In genomic region chr9:120708507-120708906, GRCm38 (mm10) we compare ENCODE assay signal across 9 mouse cellular contexts.
DNase-seq lines count a peak whose midpoint lies in the region; ATAC-seq lines count a peak whose summit lies in the region.
"Had no signal": no experiment of that assay in that cellular context is flagged by ENCODE, and none has a peak within 500 bp of the region (broad histone marks: within the 10 kb centered on the region; RNA-seq: fewer than 3 reads in every experiment).

No protein-coding gene starts in this region.

- H3K9me3 ChIP-seq in kidney, embryonic 14.5 days (ENCODE audit: control insufficient read depth, low read length), result peaks cover 5% of the 10 kb centered on the region
- peaks cover 9% of the 10 kb centered on the region; the same call in 1 of the 2 replicates for H3K9me3 ChIP-seq in embryonic facial prominence, embryonic 10.5 days
- H3K9me3 ChIP-seq in hindbrain, embryonic 11.5 days (ENCODE audit: control insufficient read depth, low read length), result no peaks in the 10 kb centered on the region
- no peaks in the 10 kb centered on the region for H3K9me3 ChIP-seq in midbrain, embryonic 14.5 days (ENCODE audit: control insufficient read depth, low read length)

- H3K36me3 ChIP-seq in kidney, embryonic 14.5 days (ENCODE audit: control insufficient read depth, insufficient read depth, low read length), result no peaks in the 10 kb centered on the region
- H3K36me3 ChIP-seq in embryonic facial prominence, embryonic 10.5 days (replicated peaks), result no peaks in the 10 kb centered on the region
- no peaks in the 10 kb centered on the region for H3K36me3 ChIP-seq in hindbrain, embryonic 11.5 days (ENCODE audit: control insufficient read depth, insufficient read depth, low read length)
- no peaks in the 10 kb centered on the region for H3K36me3 ChIP-seq in midbrain, embryonic 14.5 days (ENCODE audit: control insufficient read depth, insufficient read depth, low read length)

- no peak overlapping the region; the same call in 1 of the 2 replicates for H3K4me2 ChIP-seq in kidney, embryonic 14.5 days (replicated peaks; ENCODE audit: low read depth, low read length)
- H3K4me2 ChIP-seq in hindbrain, embryonic 11.5 days (replicated peaks; ENCODE audit: low read depth, low read length), result no peak overlapping the region
- peak overlapping the region; percentile 44 for H3K4me2 ChIP-seq in midbrain, embryonic 14.5 days (ENCODE audit: low read length)

- ATAC-seq in kidney, embryonic 14.5 days (ENCODE audit: low FRiP score, low TSS enrichment), result peak; percentile 49; the same call in 1 of the 2 replicates
- no peak for ATAC-seq in hindbrain, embryonic 11.5 days (ENCODE audit: low FRiP score)
- ATAC-seq in midbrain, embryonic 14.5 days (ENCODE audit: low FRiP score, low TSS enrichment), result no peak

- no peak overlapping the region; the same call in 1 of the 2 replicates for H3K27ac ChIP-seq in kidney, embryonic 14.5 days (ENCODE audit: low read depth, low read length)
- H3K27ac ChIP-seq in embryonic facial prominence, embryonic 10.5 days (replicated peaks), result peak overlapping the region; percentile 82
- H3K27ac ChIP-seq in hindbrain, embryonic 11.5 days (ENCODE audit: low read depth, low read length), result no peak overlapping the region
- H3K27ac ChIP-seq in midbrain, embryonic 14.5 days (replicated peaks; ENCODE audit: low read depth, low read length), result no peak overlapping the region

- no peaks in the 10 kb centered on the region for H3K27me3 ChIP-seq in kidney, embryonic 14.5 days (ENCODE audit: control insufficient read depth, insufficient read depth, low read length)
- H3K27me3 ChIP-seq in embryonic facial prominence, embryonic 10.5 days (replicated peaks; ENCODE audit: low read depth, poor library complexity, severe bottlenecking), result no peaks in the 10 kb centered on the region; the same call in 1 of the 2 replicates
- H3K27me3 ChIP-seq in hindbrain, embryonic 11.5 days (ENCODE audit: control insufficient read depth, insufficient read depth, low read length), result no peaks in the 10 kb centered on the region
- H3K27me3 ChIP-seq in midbrain, embryonic 14.5 days (ENCODE audit: control insufficient read depth, insufficient read depth, low read length), result no peaks in the 10 kb centered on the region
- H3K27me3 ChIP-seq: CH12.LX had no signal

- no peak for DNase-seq in kidney, adult 18-20 months
- peak; percentile 29 for DNase-seq in embryonic facial prominence, embryonic 10.5 days (ENCODE audit: low spot score)
- peak; percentile 41 for DNase-seq in hindbrain, embryonic 11.5 days (ENCODE audit: low spot score)
- DNase-seq in midbrain, embryonic 14.5 days, result no peak
- DNase-seq in thymus, postnatal 4 days, result no peak
- no peak for DNase-seq in frontal cortex, adult 2 months (ENCODE audit: extremely low spot score in 1 of 2, low spot score in 1 of 2)
- no peak for DNase-seq in layer of hippocampus, adult 9-10 months (ENCODE audit: low spot score)

- peak overlapping the region; percentile 36 for H3K9ac ChIP-seq in kidney, embryonic 14.5 days (ENCODE audit: low read depth, low read length)
- H3K9ac ChIP-seq in hindbrain, embryonic 11.5 days (ENCODE audit: low read depth, low read length), result no peak overlapping the region; the same call in 1 of the 2 replicates
- no peak overlapping the region; the same call in 1 of the 2 replicates for H3K9ac ChIP-seq in midbrain, embryonic 14.5 days (replicated peaks; ENCODE audit: low read length)

- WGBS in kidney, embryonic 14.5 days, result 20% methylated on average over 11 of the region's 11 CpGs
- WGBS in embryonic facial prominence, embryonic 10.5 days, result 10% methylated on average over 11 of the region's 11 CpGs
- WGBS in hindbrain, embryonic 11.5 days, result 16% methylated on average over 11 of the region's 11 CpGs
- 10% methylated on average over 11 of the region's 11 CpGs for WGBS in midbrain, embryonic 14.5 days

- H3K4me3 ChIP-seq in kidney, embryonic 14.5 days (ENCODE audit: low read length), result no peak overlapping the region
- H3K4me3 ChIP-seq in embryonic facial prominence, embryonic 10.5 days, result peak overlapping the region; percentile 38
- no peak overlapping the region for H3K4me3 ChIP-seq in hindbrain, embryonic 11.5 days (ENCODE audit: low read depth, low read length)
- H3K4me3 ChIP-seq in midbrain, embryonic 14.5 days (replicated peaks; ENCODE audit: low read depth, low read length), result 0 out of 2 replicates have a peak overlapping the region, but pooled peaks have one; percentile 7

- peaks cover 9% of the 10 kb centered on the region; the same call in 1 of the 2 replicates for H3K4me1 ChIP-seq in kidney, embryonic 14.5 days (ENCODE audit: control insufficient read depth, insufficient read depth, low read length)
- H3K4me1 ChIP-seq in embryonic facial prominence, embryonic 10.5 days, result peaks cover 31% of the 10 kb centered on the region
- H3K4me1 ChIP-seq in hindbrain, embryonic 11.5 days (replicated peaks; ENCODE audit: control insufficient read depth, insufficient read depth, low read length), result no peaks in the 10 kb centered on the region
- peaks cover 8% of the 10 kb centered on the region; the same call in 1 of the 2 replicates for H3K4me1 ChIP-seq in midbrain, embryonic 14.5 days (ENCODE audit: control insufficient read depth, insufficient read depth, low read length)

Comparison
In these comparisons a context has a peak if more than half of its experiments do, and no peak if none do; other contexts are left out.
1. H3K4me3 ChIP-seq: peak in embryonic facial prominence, embryonic 10.5 days (single experiment) and midbrain, embryonic 14.5 days (single experiment); none in kidney, embryonic 14.5 days (single experiment) and hindbrain, embryonic 11.5 days (single experiment).
2. DNase-seq: peak in embryonic facial prominence, embryonic 10.5 days (single experiment) and hindbrain, embryonic 11.5 days (single experiment); none in kidney, adult 18-20 months (single experiment), midbrain, embryonic 14.5 days (single experiment), thymus, postnatal 4 days (single experiment), frontal cortex, adult 2 months (0 of 2) and layer of hippocampus, adult 9-10 months (single experiment).